Mouse (Mus musculus) liver, postnatal 0 days (tissue): Measurements from ENCODE around the gene Itpk1. TPM values are rescaled to one million over a fixed set of nuclear protein-coding genes. Genes with fewer than 3 reads are reported as not detected.

ENCODE experiments used
- ATAC-seq: fragments of 200-750 bp; cut with Nextera tagmentation; 2 replicates; pipeline ENCODE4 v1.8.0; 2017; ENCODE audit warnings: mild to moderate bottlenecking, moderate library complexity
- DNase-seq: peaks from one replicate; pipeline ENCODE4 v3.0.0-alpha.2; 2016
- H3K27ac ChIP-seq: fragments of 300-500 bp; sonication (generic); 2 replicates; pipeline ENCODE4 v1.5.1; 2014; ENCODE audit warnings: antibody characterized with exemption, moderate library complexity, mild to moderate bottlenecking, low read depth
- H3K27me3 ChIP-seq: fragments of 300-500 bp; sonication (generic); 2 replicates; pipeline ENCODE4 v1.6.1; 2014; ENCODE audit warnings: low read length, control low read depth, mixed read lengths; ENCODE audit not compliant: insufficient read depth
- H3K36me3 ChIP-seq: fragments of 300-500 bp; sonication (generic); replicated peaks from 2 replicates; pipeline ENCODE4 v1.6.1; 2014; ENCODE audit warnings: mild to moderate bottlenecking, control low read depth, low read length, moderate library complexity, mixed read lengths; ENCODE audit not compliant: insufficient read depth
- H3K4me1 ChIP-seq: fragments of 300-500 bp; sonication (generic); 2 replicates; pipeline ENCODE4 v1.6.1; 2014; ENCODE audit warnings: antibody characterized with exemption, mild to moderate bottlenecking, control low read depth; ENCODE audit not compliant: insufficient read depth
- H3K4me2 ChIP-seq: fragments of 300-500 bp; sonication (generic); 2 replicates; pipeline ENCODE4 v1.6.1; 2014; ENCODE audit warnings: low read depth, mild to moderate bottlenecking, low read length, moderate library complexity, mixed read lengths
- H3K4me3 ChIP-seq: fragments of 300-500 bp; sonication (generic); 2 replicates; pipeline ENCODE4 v1.5.1; 2014; ENCODE audit warnings: low read depth, low read length
- H3K9ac ChIP-seq: fragments of 300-500 bp; sonication (generic); replicated peaks from 2 replicates; pipeline ENCODE4 v1.6.1; 2014; ENCODE audit warnings: mild to moderate bottlenecking, moderate library complexity
- H3K9me3 ChIP-seq: fragments of 300-500 bp; sonication (generic); 2 replicates; pipeline ENCODE4 v1.6.1; 2016; ENCODE audit warnings: mild to moderate bottlenecking, control low read depth, low read length, mixed read lengths
- CTCF ChIP-seq: sonication (generic); IDR thresholded peaks from 2 replicates; pipeline ENCODE4 v1.5.1; 2016; ENCODE audit warnings: antibody characterized with exemption, low read depth
- EP300 ChIP-seq: IDR thresholded peaks from 2 replicates; pipeline ENCODE4 v1.6.1; 2016; ENCODE audit warnings: antibody characterized with exemption, low read depth, mild to moderate bottlenecking
- WGBS: fragments of 180-500 bp; shearing (Covaris S2); extraction: QIAGEN DNeasy Blood & Tissue Kit; methylation state at CpG from one replicate; pipeline ENCODE4 v1.1.7; 2014; ENCODE audit not compliant: insufficient replicate concordance; 5-methylcytosine and 5-hydroxymethylcytosine counted together
- polyA plus RNA-seq: library from polyadenylated mRNA; unstranded; fragments of >200 nt; fragmentation: Nextera tagmentation; extraction: Ambion mirVana; gene quantifications from 2 replicates; pipeline ENCODE4 v1.2.1, GENCODE M21; 2015

The Itpk1 gene
- polyA plus RNA-seq, 1 experiment from 2014 or later: 3.6 TPM

- no peak overlapping the region for H3K4me2 ChIP-seq
- H3K9me3 ChIP-seq: peaks cover 5% of the 10 kb centered on the region
- H3K27me3 ChIP-seq: no peaks in the 10 kb centered on the region
- 79% methylated on average over 9 of the region's 9 CpGs for WGBS
- H3K36me3 ChIP-seq: peaks cover 15% of the 10 kb centered on the region
- peaks cover 6% of the 10 kb centered on the region; the same call in 1 of the 2 replicates for H3K4me1 ChIP-seq
- no peak overlapping the region for H3K27ac ChIP-seq
- DNase-seq (no peak), ATAC-seq (no peak)
- no peak overlapping the region for H3K4me3 ChIP-seq
- TF ChIP-seq CTCF (no peak), EP300 (no peak)
- no peak overlapping the region for H3K9ac ChIP-seq
Measured at GRCm38 (mm10) chr12:102602255-102603041, 102.3 kb downstream of the Itpk1 start.

- no peak overlapping the region for H3K27ac ChIP-seq
- 69% methylated on average over 8 of the region's 8 CpGs for WGBS
- H3K36me3 ChIP-seq: peaks cover 15% of the 10 kb centered on the region
- H3K9ac ChIP-seq: no peak overlapping the region
- H3K27me3 ChIP-seq: no peaks in the 10 kb centered on the region
- no peak for DNase-seq
- H3K9me3 ChIP-seq: peaks cover 5% of the 10 kb centered on the region
- peaks cover 6% of the 10 kb centered on the region; the same call in 1 of the 2 replicates for H3K4me1 ChIP-seq
- H3K4me3 ChIP-seq: no peak overlapping the region
- TF ChIP-seq EP300 (no peak), CTCF (no peak)
- ATAC-seq: no peak
- no peak overlapping the region for H3K4me2 ChIP-seq
Measured at GRCm38 (mm10) chr12:102601847-102602246, 102.9 kb downstream of the Itpk1 start.

DNA sequence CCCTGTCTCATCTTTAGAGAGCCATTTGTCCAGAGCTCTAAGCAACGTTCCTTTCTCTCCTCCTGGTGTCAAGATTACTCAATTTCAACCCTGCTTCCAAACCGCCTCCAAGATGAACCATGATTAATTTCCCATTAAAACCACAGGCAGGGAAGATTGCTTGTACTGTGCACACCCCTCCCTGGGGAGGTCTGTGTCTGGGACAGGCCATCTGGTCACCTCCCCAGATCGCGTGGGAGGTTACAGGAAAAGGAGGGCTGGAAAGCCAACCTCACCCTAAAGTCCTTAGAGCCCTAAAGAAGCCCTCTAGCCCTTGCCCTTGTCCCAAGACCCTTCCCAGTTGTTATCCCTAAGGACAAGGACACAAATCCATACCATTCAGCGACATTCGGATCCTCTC lies 104.4 kb downstream of the Itpk1 start:
- H3K9ac ChIP-seq: no peak overlapping the region
- no peak overlapping the region for H3K4me3 ChIP-seq
- peaks cover 15% of the 10 kb centered on the region for H3K36me3 ChIP-seq
- DNase-seq: no peak
- no peaks in the 10 kb centered on the region for H3K27me3 ChIP-seq
- no peak overlapping the region for H3K4me2 ChIP-seq
- H3K4me1 ChIP-seq: peaks cover 6% of the 10 kb centered on the region; the same call in 1 of the 2 replicates
- H3K27ac ChIP-seq: no peak overlapping the region
- TF ChIP-seq CTCF (no peak), EP300 (no peak)
- WGBS: 75% methylated on average over 6 of the region's 6 CpGs
- H3K9me3 ChIP-seq: peaks cover 5% of the 10 kb centered on the region
- ATAC-seq: no peak

GRCm38 (mm10) chr12:102599801-102600200 lies 104.9 kb downstream of the Itpk1 start:
- DNase-seq (peak; percentile 77), ATAC-seq (peak; percentile 71)
- Histone ChIP-seq H3K9ac (no peak overlapping the region), H3K4me1 (peaks cover 6% of the 10 kb centered on the region; the same call in 1 of the 2 replicates), H3K4me2 (no peak overlapping the region), H3K9me3 (peaks cover 5% of the 10 kb centered on the region), H3K4me3 (no peak overlapping the region), H3K27me3 (no peaks in the 10 kb centered on the region), H3K27ac (no peak overlapping the region), H3K36me3 (peaks cover 10% of the 10 kb centered on the region)
- WGBS: 76% methylated on average over 7 of the region's 7 CpGs
- TF ChIP-seq CTCF (no peak), EP300 (no peak)

DNA sequence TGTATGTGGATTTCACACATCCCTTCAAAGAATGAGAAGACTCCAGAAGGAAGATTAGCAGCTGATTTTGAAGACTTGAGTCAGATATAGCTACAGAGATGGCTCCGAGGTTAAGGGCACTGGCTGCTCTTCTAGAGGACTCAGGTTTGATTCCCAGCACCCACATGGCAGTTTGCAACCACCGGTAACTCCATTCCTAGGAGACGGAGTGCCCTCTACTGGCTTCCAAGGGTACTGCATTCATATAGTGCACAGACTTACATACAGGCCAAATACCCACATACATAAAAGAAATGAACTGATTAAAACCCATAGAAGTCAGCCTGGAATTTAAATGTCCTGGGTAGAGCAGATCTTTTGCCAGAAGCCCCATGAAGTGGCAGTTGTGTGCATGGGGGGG lies 106.2 kb downstream of the Itpk1 start:
- H3K9ac ChIP-seq: no peak overlapping the region
- ATAC-seq: no peak
- peaks cover 3% of the 10 kb centered on the region; the same call in 1 of the 2 replicates for H3K36me3 ChIP-seq
- H3K27me3 ChIP-seq: no peaks in the 10 kb centered on the region
- H3K27ac ChIP-seq: no peak overlapping the region
- 85% methylated on average over 3 of the region's 3 CpGs for WGBS
- H3K4me3 ChIP-seq: no peak overlapping the region
- H3K4me2 ChIP-seq: no peak overlapping the region
- peaks cover 5% of the 10 kb centered on the region for H3K9me3 ChIP-seq
- no peak for DNase-seq
- H3K4me1 ChIP-seq: peaks cover 6% of the 10 kb centered on the region; the same call in 1 of the 2 replicates
- TF ChIP-seq EP300 (no peak), CTCF (peak; percentile 50)

DNA sequence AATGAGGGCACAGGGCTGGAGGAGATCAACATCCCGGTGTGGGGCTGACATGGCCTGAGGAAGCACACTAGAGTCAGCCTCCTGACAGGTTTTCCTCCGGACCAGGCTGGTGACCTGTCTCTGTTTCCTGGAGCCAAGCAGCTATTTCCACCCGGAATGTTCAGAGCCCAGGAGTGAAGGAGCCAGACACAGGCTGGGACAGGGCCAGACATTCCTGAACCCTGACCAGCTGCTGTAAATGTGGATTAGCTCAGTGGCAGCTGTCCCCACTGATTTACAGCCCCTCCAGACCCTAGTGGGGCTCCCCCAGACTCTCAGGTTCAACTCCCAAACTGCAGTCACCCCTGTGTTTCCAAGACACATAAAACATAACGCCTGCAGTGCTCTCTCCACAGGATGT lies 107.3 kb downstream of the Itpk1 start:
- Histone ChIP-seq H3K9me3 (peaks cover 5% of the 10 kb centered on the region), H3K9ac (no peak overlapping the region), H3K27me3 (no peaks in the 10 kb centered on the region), H3K4me1 (peaks cover 6% of the 10 kb centered on the region; the same call in 1 of the 2 replicates), H3K36me3 (no peaks in the 10 kb centered on the region), H3K27ac (no peak overlapping the region), H3K4me3 (no peak overlapping the region), H3K4me2 (no peak overlapping the region)
- ATAC-seq: no peak
- TF ChIP-seq EP300 (no peak), CTCF (no peak)
- 67% methylated on average over 4 of the region's 4 CpGs for WGBS
- DNase-seq: no peak
